Mouse (Mus musculus): ENCODE measurements around the gene Bmx. TPM values are rescaled to one million over a fixed set of nuclear protein-coding genes. Genes with fewer than 3 reads are reported as not detected.

The Bmx gene
- polyA plus RNA-seq, 1 experiment, result 1.6 TPM

DNA sequence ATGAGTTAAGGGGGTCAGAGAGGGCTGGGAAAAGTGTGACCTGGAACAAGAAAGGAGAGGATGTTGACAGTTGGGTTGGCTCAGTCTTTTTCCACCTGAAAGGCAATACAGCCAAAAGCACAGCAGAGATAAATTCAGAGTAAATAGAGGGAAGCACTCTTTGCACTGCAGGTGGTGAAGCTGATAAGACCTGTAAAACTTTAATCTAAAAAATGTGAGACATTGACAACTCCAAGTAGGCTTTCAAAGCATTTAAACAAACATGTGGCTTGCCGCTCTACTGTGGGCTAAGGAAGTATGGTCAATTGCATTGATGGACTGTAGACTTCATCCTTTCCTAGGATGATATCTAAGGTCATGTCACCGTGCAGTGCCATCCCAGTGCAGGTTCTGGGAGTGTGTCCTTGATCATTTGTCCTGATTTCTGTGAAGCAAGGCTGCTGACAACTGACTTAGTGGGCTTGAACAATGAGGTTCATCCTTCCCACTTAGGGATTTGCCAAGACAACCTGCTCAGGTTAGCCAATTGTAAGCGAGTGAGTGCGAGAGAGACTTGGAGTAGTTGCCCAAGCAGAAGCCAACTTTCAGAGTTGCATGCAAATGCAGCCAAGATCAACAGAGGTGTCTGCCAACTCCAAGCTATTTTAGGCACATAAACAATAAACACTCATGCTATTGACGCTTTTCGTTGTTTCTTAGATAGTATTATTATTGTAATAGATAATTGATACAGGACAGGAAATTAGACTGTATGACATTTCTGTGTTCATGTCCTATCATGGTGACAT, 112.3 kb downstream of the Bmx start:
- H3K4me3 ChIP-seq (ENCODE audit: insufficient read depth, low read length), result no peak overlapping the region
- no peak for TF ChIP-seq CTCF (IDR thresholded peaks at IDR 0.05; ENCODE audit: extremely low read depth, insufficient read depth, low read length)
- TF ChIP-seq POLR2A (IDR thresholded peaks at IDR 0.05; ENCODE audit: extremely low read depth, insufficient read depth, low read length), result no peak
- H3K4me1 ChIP-seq (ENCODE audit: control insufficient read depth, insufficient read depth, low read length), result no peaks in the 10 kb centered on the region
- H3K27ac ChIP-seq (ENCODE audit: insufficient read depth, low read length), result no peak overlapping the region

Other genes starting within 250 kb of the Bmx start
- gene Car5b, start 230.2 kb downstream of the Bmx start, polyA plus RNA-seq (2012; rRNA removed), result 3.5 and 3.7 TPM in 2 replicates
- 8.8 and 9.2 TPM in 2 replicates for gene Siah1b, start 181.7 kb downstream of the Bmx start, polyA plus RNA-seq (2012; rRNA removed)
- gene Cltrn, start 169.4 kb downstream of the Bmx start, polyA plus RNA-seq (2012; rRNA removed), result not detected in 2 replicates
- 1.2 and 1.6 TPM in 2 replicates for gene Ace2, start 118.9 kb downstream of the Bmx start, polyA plus RNA-seq (2012; rRNA removed)
- gene Pir, start 11.2 kb upstream of the Bmx start, polyA plus RNA-seq (2012; rRNA removed), result 6.3 and 7.4 TPM in 2 replicates
- 2.0 and 2.2 TPM in 2 replicates for gene Vegfd, start 115.2 kb upstream of the Bmx start, polyA plus RNA-seq (2012; rRNA removed)
- gene Piga, start 161.6 kb upstream of the Bmx start, polyA plus RNA-seq (2012; rRNA removed), result 5.2 and 5.8 TPM in 2 replicates
- gene Asb11, start 178.8 kb upstream of the Bmx start, polyA plus RNA-seq (2012; rRNA removed), result 5.4 and 6.1 TPM in 2 replicates
- not detected in 2 replicates for gene Asb9, start 248.1 kb upstream of the Bmx start, polyA plus RNA-seq (2012; rRNA removed)